Mouse (Mus musculus): ENCODE data around the gene 1700001F09Rik.
"Not testable (repeated sequence)": the region's sequence is repeated elsewhere in the genome, so short reads cannot be mapped to it uniquely, and the experiment has no call there.

DNA sequence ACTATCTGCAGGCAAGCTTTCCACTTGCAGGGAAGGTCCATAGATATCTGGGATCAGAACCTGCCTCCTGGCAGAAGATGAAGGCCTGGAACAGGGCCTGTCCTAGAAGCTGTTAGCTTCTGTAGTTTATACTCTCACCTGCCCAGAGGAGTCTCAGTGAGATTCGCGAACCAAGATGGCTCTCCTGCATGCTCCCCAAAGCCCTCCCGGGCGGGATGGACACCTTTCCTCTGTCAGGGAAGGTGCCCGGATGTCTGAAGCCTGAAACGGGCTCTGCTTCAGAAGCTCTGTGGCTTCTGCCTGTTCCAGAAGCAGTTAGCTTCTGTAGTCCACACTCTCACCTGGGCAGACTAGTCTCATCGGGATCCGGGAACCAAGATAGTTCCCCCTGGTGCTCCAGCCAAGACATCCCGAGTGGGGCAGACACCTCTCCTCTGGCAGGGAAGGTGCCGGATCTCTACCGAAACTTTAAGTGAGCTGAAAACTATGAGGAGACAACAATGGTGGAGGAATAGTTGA, 16.2 kb downstream of the 1700001F09Rik start:
- not testable (repeated sequence) for TF ChIP-seq POLR2A (IDR thresholded peaks at IDR 0.05; ENCODE audit: borderline replicate concordance, extremely low read depth, insufficient read depth, insufficient read length, poor library complexity, severe bottlenecking); CTCF (IDR thresholded peaks at IDR 0.05; ENCODE audit: borderline replicate concordance, extremely low read depth, insufficient read depth, insufficient read length)
